In genomic region chr12:69759267-69759885, GRCm38 (mm10) we compare ENCODE assay signal across 11 mouse cellular contexts. TPM values are rescaled to one million over a fixed set of nuclear protein-coding genes. Genes with fewer than 3 reads are reported as not detected.
DNase-seq lines count a peak whose midpoint lies in the region; ATAC-seq lines count a peak whose summit lies in the region.
"Had no signal": no experiment of that assay in that cellular context is flagged by ENCODE, and none has a peak within 500 bp of the region (broad histone marks: within the 10 kb centered on the region; RNA-seq: fewer than 3 reads in every experiment).

No protein-coding gene starts in this region.

- 0 out of 2 replicates have a peak, but pooled peaks cover 7% of the 10 kb centered on the region for H3K4me1 ChIP-seq in kidney, embryonic 14.5 days (ENCODE audit: control insufficient read depth, insufficient read depth, low read length)
- H3K4me1 ChIP-seq in intestine, embryonic 14.5 days (replicated peaks; ENCODE audit: control insufficient read depth, insufficient read depth, low read length), result peaks cover 22% of the 10 kb centered on the region
- H3K4me1 ChIP-seq in midbrain, embryonic 15.5 days, result peaks cover 16% of the 10 kb centered on the region

- no peak; the same call in 1 of the 2 replicates for ATAC-seq in kidney, embryonic 14.5 days (ENCODE audit: low FRiP score, low TSS enrichment)
- no peak for ATAC-seq in intestine, embryonic 14.5 days (replicated peaks; ENCODE audit: low FRiP score, low TSS enrichment, low read depth)
- ATAC-seq in midbrain, embryonic 15.5 days (replicated peaks), result 0 out of 2 replicates have a peak, but pooled peaks have one; percentile 37
- no peak for ATAC-seq in cerebellum, adult (ENCODE audit: insufficient number of reproducible peaks, low FRiP score, low TSS enrichment)

- H3K36me3 ChIP-seq in kidney, embryonic 14.5 days (ENCODE audit: control insufficient read depth, insufficient read depth, low read length), result no peaks in the 10 kb centered on the region
- no peaks in the 10 kb centered on the region for H3K36me3 ChIP-seq in intestine, embryonic 14.5 days (ENCODE audit: control insufficient read depth, insufficient read depth, low read length)
- H3K36me3 ChIP-seq in midbrain, embryonic 15.5 days (replicated peaks), result no peaks in the 10 kb centered on the region

- no peaks in the 10 kb centered on the region for H3K9me3 ChIP-seq in kidney, embryonic 14.5 days (ENCODE audit: control insufficient read depth, low read length)
- H3K9me3 ChIP-seq in intestine, embryonic 14.5 days (ENCODE audit: control insufficient read depth, low read length), result no peaks in the 10 kb centered on the region
- no peaks in the 10 kb centered on the region for H3K9me3 ChIP-seq in midbrain, embryonic 15.5 days

- H3K4me2 ChIP-seq in kidney, embryonic 14.5 days (replicated peaks; ENCODE audit: low read depth, low read length), result 0 out of 2 replicates have a peak overlapping the region, but pooled peaks have one; percentile 50
- H3K4me2 ChIP-seq in intestine, embryonic 14.5 days (ENCODE audit: low read length), result peak overlapping the region; percentile 59
- no peak overlapping the region for H3K4me2 ChIP-seq in midbrain, embryonic 15.5 days

- peak overlapping the region; percentile 9; the same call in 1 of the 2 replicates for H3K27ac ChIP-seq in kidney, embryonic 14.5 days (ENCODE audit: low read depth, low read length)
- peak overlapping the region; percentile 58 for H3K27ac ChIP-seq in intestine, embryonic 14.5 days (ENCODE audit: low read depth)
- no peak overlapping the region for H3K27ac ChIP-seq in midbrain, embryonic 15.5 days
- H3K27ac ChIP-seq: macrophage had no signal

- intact Hi-C loops in gastrocnemius, postnatal 36 days (cut with DNase I), result loop anchor here (10.0 kb wide), 1 partner anchor 375 kb away; no protein-coding TSS in a partner anchor

- no peak for DNase-seq in kidney, postnatal 10 days
- peak; percentile 89 for DNase-seq in c-Kit-positive CD71-positive TER-119-positive erythroid progenitor cells, embryonic 14.5 days (ENCODE audit: low spot score)
- no peak for DNase-seq in intestine, embryonic 14.5 days (ENCODE audit: low spot score)
- DNase-seq in gastrocnemius, postnatal 36 days, result no peak
- DNase-seq in B cell, adult 2 months, result no peak
- DNase-seq: cerebellum, postnatal 25 days; right cerebral cortex, adult 18-20 months had no signal

- WGBS in kidney, embryonic 14.5 days, result 22% methylated on average over 7 of the region's 7 CpGs
- WGBS in intestine, embryonic 14.5 days, result 37% methylated on average over 7 of the region's 7 CpGs
- 57% methylated on average over 7 of the region's 7 CpGs for WGBS in midbrain, embryonic 15.5 days

- no peak overlapping the region for H3K9ac ChIP-seq in kidney, embryonic 14.5 days (ENCODE audit: low read depth, low read length)
- H3K9ac ChIP-seq in intestine, embryonic 14.5 days (ENCODE audit: low read length), result no peak overlapping the region
- no peak overlapping the region for H3K9ac ChIP-seq in midbrain, embryonic 15.5 days

- peaks cover 3% of the 10 kb centered on the region; the same call in 1 of the 2 replicates for H3K27me3 ChIP-seq in kidney, embryonic 14.5 days (ENCODE audit: control insufficient read depth, insufficient read depth, low read length)
- H3K27me3 ChIP-seq in intestine, embryonic 14.5 days (replicated peaks; ENCODE audit: control insufficient read depth, insufficient read depth, low read length), result no peaks in the 10 kb centered on the region
- no peaks in the 10 kb centered on the region for H3K27me3 ChIP-seq in midbrain, embryonic 15.5 days (replicated peaks)

- no peak overlapping the region for H3K4me3 ChIP-seq in kidney, embryonic 14.5 days (ENCODE audit: low read length)
- no peak overlapping the region for H3K4me3 ChIP-seq in intestine, embryonic 14.5 days (ENCODE audit: low read depth, low read length)
- H3K4me3 ChIP-seq in midbrain, embryonic 15.5 days, result no peak overlapping the region

RNA-seq across cellular contexts. Expression of gene Cdkl1, which starts 31.7 kb away (rescaled TPM):
- polyA plus RNA-seq in kidney, embryonic 14.5 days (2014; fragmentation: Nextera tagmentation; extraction: Ambion mirVana), result 11.6 and 20.7 TPM in 2 replicates
- polyA plus RNA-seq in intestine, embryonic 14.5 days (2014; fragmentation: Nextera tagmentation; extraction: Ambion mirVana), result 0.92 and 1.5 TPM in 2 replicates
- 8.7 and 10.0 TPM in 2 replicates for polyA plus RNA-seq in midbrain, embryonic 15.5 days (2015; fragmentation: Nextera tagmentation; extraction: Ambion mirVana)
- under 1 TPM; 0.54 to 0.94 TPM for total RNA-seq in gastrocnemius, postnatal 36 days (2021)
- polyA plus RNA-seq: macrophage had no signal

RNA-seq across cellular contexts. Expression of gene Atp5s, which starts 34.6 kb away (rescaled TPM):
- polyA plus RNA-seq in kidney, embryonic 14.5 days (2014; fragmentation: Nextera tagmentation; extraction: Ambion mirVana), result 29.4 and 37.6 TPM in 2 replicates
- 31.7 and 33.3 TPM in 2 replicates for polyA plus RNA-seq in intestine, embryonic 14.5 days (2014; fragmentation: Nextera tagmentation; extraction: Ambion mirVana)
- 33.0 and 33.3 TPM in 2 replicates for polyA plus RNA-seq in midbrain, embryonic 15.5 days (2015; fragmentation: Nextera tagmentation; extraction: Ambion mirVana)
- 10 to 100 TPM; 16.4 to 19.6 TPM for total RNA-seq in gastrocnemius, postnatal 36 days (2021)

RNA-seq across cellular contexts. Expression of gene L2hgdh, which starts 34.7 kb away (rescaled TPM):
- polyA plus RNA-seq in kidney, embryonic 14.5 days (2014; fragmentation: Nextera tagmentation; extraction: Ambion mirVana), result 12.6 and 19.5 TPM in 2 replicates
- 18.4 and 19.3 TPM in 2 replicates for polyA plus RNA-seq in intestine, embryonic 14.5 days (2014; fragmentation: Nextera tagmentation; extraction: Ambion mirVana)
- 14.3 and 14.5 TPM in 2 replicates for polyA plus RNA-seq in midbrain, embryonic 15.5 days (2015; fragmentation: Nextera tagmentation; extraction: Ambion mirVana)
- total RNA-seq in gastrocnemius, postnatal 36 days (2021), result 10 to 100 TPM; 36.2 to 37.7 TPM
